Mouse (Mus musculus) hindbrain, postnatal 0 days (tissue): ENCODE data around the gene Fam185a. TPM values are rescaled to one million over a fixed set of nuclear protein-coding genes. Genes with fewer than 3 reads are reported as not detected.

Experiments used
- ATAC-seq: fragments of 200-750 bp; cut with Nextera tagmentation; 2 replicates; pipeline ENCODE4 v1.8.0; 2017; ENCODE audit warnings: mild to moderate bottlenecking, moderate TSS enrichment, moderate library complexity
- DNase-seq: peaks from one replicate; pipeline ENCODE4 v3.0.0-alpha.2; 2015; ENCODE audit warnings: low spot score
- H3K27ac ChIP-seq: fragments of 300-500 bp; sonication (generic); 2 replicates; pipeline ENCODE4 v1.5.1; 2014; ENCODE audit warnings: mild to moderate bottlenecking
- H3K27me3 ChIP-seq: fragments of 300-500 bp; sonication (generic); 2 replicates; pipeline ENCODE4 v1.6.1; 2014; ENCODE audit warnings: low read length, mixed read lengths; ENCODE audit not compliant: insufficient read depth
- H3K36me3 ChIP-seq: fragments of 300-500 bp; sonication (generic); 2 replicates; pipeline ENCODE4 v1.6.1; 2014; ENCODE audit warnings: low read length, mixed read lengths; ENCODE audit not compliant: insufficient read depth
- H3K4me1 ChIP-seq: fragments of 300-500 bp; sonication (generic); 2 replicates; pipeline ENCODE4 v1.6.1; 2014; ENCODE audit warnings: antibody characterized with exemption, low read length, mixed read lengths; ENCODE audit not compliant: insufficient read depth
- H3K4me2 ChIP-seq: fragments of 300-500 bp; sonication (generic); 2 replicates; pipeline ENCODE4 v1.6.1; 2014; ENCODE audit warnings: low read depth, mild to moderate bottlenecking, low read length, moderate library complexity, mixed read lengths
- H3K4me3 ChIP-seq: fragments of 300-500 bp; sonication (generic); 2 replicates; pipeline ENCODE4 v1.5.1; 2014; ENCODE audit warnings: low read length
- H3K9ac ChIP-seq: fragments of 300-500 bp; sonication (generic); replicated peaks from 2 replicates; pipeline ENCODE4 v1.6.1; 2014; ENCODE audit warnings: mild to moderate bottlenecking, low read length, moderate library complexity, mixed read lengths
- H3K9me3 ChIP-seq: fragments of 300-500 bp; sonication (generic); 2 replicates; pipeline ENCODE4 v1.6.1; 2016; ENCODE audit warnings: low read length, mixed read lengths
- CTCF ChIP-seq: IDR thresholded peaks from 2 replicates; pipeline ENCODE4 v1.5.1; 2016; ENCODE audit warnings: antibody characterized with exemption, control low read depth, low read depth
- WGBS: fragments of 180-500 bp; shearing (Covaris S2); extraction: QIAGEN DNeasy Blood & Tissue Kit; methylation state at CpG from one replicate; pipeline ENCODE4 v1.1.7; 2014; 5-methylcytosine and 5-hydroxymethylcytosine counted together
- polyA plus RNA-seq: library from polyadenylated mRNA; unstranded; fragments of >200 nt; fragmentation: Nextera tagmentation; extraction: Ambion mirVana; gene quantifications from 2 replicates; pipeline ENCODE4 v1.2.1, GENCODE M21; 2015
- total RNA-seq: library from RNA; depleted of rRNA; stranded (reverse); fragments of >200 nt; gene quantifications from 2 replicates; pipeline ENCODE4 v1.2.3, GENCODE M21; 2014

Fam185a gene
- total and polyA plus RNA-seq, 2 experiments from 2014 or later, result 8.9 to 13.2 TPM

GRCm38 (mm10) chr5:21492213-21492612, 67.5 kb downstream of the Fam185a start:
- H3K4me1 ChIP-seq, result peaks cover 2% of the 10 kb centered on the region; the same call in 1 of the 2 replicates
- H3K27ac ChIP-seq, result no peak overlapping the region
- no peak overlapping the region for H3K4me2 ChIP-seq
- no peak overlapping the region for H3K4me3 ChIP-seq
- DNase-seq, result no peak
- 79% methylated on average over 3 of the region's 3 CpGs for WGBS
- TF ChIP-seq CTCF, result no peak
- H3K9ac ChIP-seq, result no peak overlapping the region
- H3K27me3 ChIP-seq, result no peaks in the 10 kb centered on the region
- ATAC-seq, result no peak
- H3K36me3 ChIP-seq, result no peaks in the 10 kb centered on the region
- no peaks in the 10 kb centered on the region for H3K9me3 ChIP-seq

DNA sequence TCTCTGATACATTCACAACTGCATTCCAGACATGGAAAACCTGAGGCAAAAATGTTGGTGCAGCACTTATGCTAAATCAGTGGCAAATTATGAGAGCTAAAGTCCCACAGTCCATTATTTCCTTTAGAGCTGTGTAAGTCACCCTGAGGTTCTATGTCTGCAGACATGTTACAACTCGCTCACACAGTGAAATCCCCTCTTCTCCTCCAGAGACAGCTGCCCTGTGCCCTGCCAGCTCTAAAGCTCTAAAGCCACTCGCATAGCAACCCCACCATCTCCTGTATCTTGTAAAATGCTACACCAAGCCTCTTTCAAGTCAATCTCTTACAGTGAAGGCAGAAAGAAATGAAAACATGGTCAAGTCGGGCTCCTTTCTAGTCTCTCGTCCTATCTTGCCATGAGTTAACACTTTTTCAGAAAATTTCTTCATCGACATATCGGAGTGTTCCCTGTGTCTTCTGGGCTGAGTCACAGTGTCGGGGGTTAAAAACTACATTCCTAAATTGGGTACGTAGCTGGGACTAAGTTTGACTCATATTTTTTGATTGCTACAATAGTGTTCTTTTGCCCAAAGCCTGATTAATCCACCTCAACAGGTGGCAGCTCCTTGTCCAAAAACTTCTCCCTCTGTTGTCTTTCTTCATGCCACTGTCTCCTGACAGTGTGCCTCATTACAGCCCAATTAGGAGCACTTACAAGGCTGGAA, 68.7 kb downstream of the Fam185a start:
- H3K4me3 ChIP-seq, result no peak overlapping the region
- H3K27me3 ChIP-seq, result no peaks in the 10 kb centered on the region
- H3K4me1 ChIP-seq, result peaks cover 2% of the 10 kb centered on the region; the same call in 1 of the 2 replicates
- WGBS, result 83% methylated on average over 8 of the region's 8 CpGs
- ATAC-seq, result no peak
- DNase-seq, result no peak
- no peak overlapping the region for H3K4me2 ChIP-seq
- H3K27ac ChIP-seq, result no peak overlapping the region
- H3K9ac ChIP-seq, result no peak overlapping the region
- no peaks in the 10 kb centered on the region for H3K9me3 ChIP-seq
- H3K36me3 ChIP-seq, result no peaks in the 10 kb centered on the region
- TF ChIP-seq CTCF, result no peak

DNA sequence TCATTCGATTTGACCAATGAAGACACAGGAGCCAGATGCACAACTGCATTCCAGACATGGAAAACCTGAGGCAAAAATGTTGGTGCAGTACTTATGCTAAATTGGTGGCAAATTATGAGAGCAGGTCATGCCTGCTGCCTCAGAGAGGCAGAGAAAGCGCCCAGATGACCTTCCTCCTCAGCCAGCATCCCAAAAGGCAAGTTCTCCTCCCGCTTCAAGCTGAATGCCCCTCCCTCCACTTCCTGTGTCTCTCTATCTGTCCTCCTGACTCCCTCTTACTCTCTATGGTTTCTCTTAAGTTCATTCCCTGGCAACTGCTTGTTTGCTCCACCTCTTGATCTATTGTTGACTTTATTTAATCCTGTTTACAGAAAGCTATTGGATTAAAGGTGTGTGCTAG, 70.0 kb downstream of the Fam185a start:
- WGBS, result 78% methylated on average over 3 of the region's 3 CpGs
- no peak overlapping the region for H3K4me3 ChIP-seq
- no peak overlapping the region for H3K9ac ChIP-seq
- no peak for TF ChIP-seq CTCF
- no peak overlapping the region for H3K4me2 ChIP-seq
- H3K27me3 ChIP-seq, result no peaks in the 10 kb centered on the region
- H3K27ac ChIP-seq, result no peak overlapping the region
- no peaks in the 10 kb centered on the region for H3K36me3 ChIP-seq
- 0 out of 2 replicates have a peak, but pooled peaks cover 2% of the 10 kb centered on the region for H3K4me1 ChIP-seq
- no peaks in the 10 kb centered on the region for H3K9me3 ChIP-seq
- no peak for ATAC-seq
- DNase-seq, result no peak

DNA sequence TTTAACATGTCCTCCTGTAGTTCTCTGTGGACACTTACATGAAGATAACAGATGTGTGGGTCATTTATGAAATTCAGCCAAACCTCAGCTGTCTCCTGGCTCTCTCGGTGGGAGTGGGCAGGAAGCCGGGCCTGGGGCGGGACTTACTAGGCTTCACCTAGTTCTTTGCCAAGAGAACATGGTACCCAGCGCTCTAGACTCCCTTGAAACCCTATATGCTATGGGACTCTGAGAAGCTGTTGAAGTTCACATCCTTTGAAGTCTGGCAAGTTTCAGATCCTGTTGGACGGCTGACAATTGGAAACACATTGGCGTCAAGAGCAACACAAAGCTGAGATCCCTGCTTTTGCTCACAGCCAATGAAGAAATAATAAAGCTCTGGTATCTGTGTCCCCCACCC, 71.6 kb downstream of the Fam185a start:
- TF ChIP-seq CTCF, result no peak
- Histone ChIP-seq H3K27me3 (no peaks in the 10 kb centered on the region), H3K4me2 (no peak overlapping the region), H3K4me1 (0 out of 2 replicates have a peak, but pooled peaks cover 2% of the 10 kb centered on the region), H3K9me3 (no peaks in the 10 kb centered on the region), H3K36me3 (no peaks in the 10 kb centered on the region), H3K9ac (no peak overlapping the region), H3K27ac (no peak overlapping the region), H3K4me3 (no peak overlapping the region)
- 55% methylated on average over 6 of the region's 6 CpGs for WGBS
- no peak for ATAC-seq
- no peak for DNase-seq

- Histone ChIP-seq H3K9me3 (no peaks in the 10 kb centered on the region), H3K27me3 (no peaks in the 10 kb centered on the region), H3K27ac (no peak overlapping the region), H3K4me2 (no peak overlapping the region), H3K4me1 (no peaks in the 10 kb centered on the region), H3K4me3 (no peak overlapping the region), H3K9ac (no peak overlapping the region), H3K36me3 (no peaks in the 10 kb centered on the region)
- ATAC-seq (no peak), DNase-seq (no peak)
- 60% methylated on average over 3 of the region's 3 CpGs for WGBS
- TF ChIP-seq CTCF, result no peak
These were observed 72.1 kb downstream of the Fam185a start for GRCm38 (mm10) chr5:21496881-21497280.

DNA sequence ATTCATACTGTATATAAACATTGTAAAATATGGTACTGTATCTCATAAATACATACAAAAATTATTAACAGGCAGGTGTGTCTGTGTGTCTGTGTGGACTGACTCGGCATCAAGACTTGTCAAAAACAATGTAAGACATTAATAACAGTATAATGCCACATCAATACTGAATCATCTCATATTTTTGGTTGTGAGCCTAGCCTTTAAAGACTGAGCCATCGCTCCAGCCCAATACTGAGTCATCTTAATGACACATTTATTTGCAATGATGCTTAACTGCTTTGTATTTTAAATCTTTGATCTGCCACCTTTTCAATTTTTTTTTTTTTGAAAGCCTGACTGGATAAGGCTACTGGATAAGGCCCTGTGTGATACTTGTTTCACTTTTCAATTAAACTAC, 73.7 kb downstream of the Fam185a start:
- Histone ChIP-seq H3K4me3 (no peak overlapping the region), H3K9me3 (no peaks in the 10 kb centered on the region), H3K27me3 (no peaks in the 10 kb centered on the region), H3K27ac (no peak overlapping the region), H3K4me1 (no peaks in the 10 kb centered on the region), H3K36me3 (no peaks in the 10 kb centered on the region), H3K4me2 (no peak overlapping the region), H3K9ac (no peak overlapping the region)
- ATAC-seq (no peak), DNase-seq (no peak)
- TF ChIP-seq CTCF, result no peak
- WGBS, result 94% methylated on average over 2 of the region's 2 CpGs

- Histone ChIP-seq H3K36me3 (no peaks in the 10 kb centered on the region), H3K9me3 (no peaks in the 10 kb centered on the region), H3K4me1 (no peaks in the 10 kb centered on the region), H3K4me3 (no peak overlapping the region), H3K9ac (no peak overlapping the region), H3K4me2 (no peak overlapping the region), H3K27me3 (no peaks in the 10 kb centered on the region), H3K27ac (no peak overlapping the region)
- DNase-seq, result no peak
- TF ChIP-seq CTCF, result no peak
- no peak for ATAC-seq
- WGBS, result 81% methylated on average over 11 of the region's 11 CpGs
These were observed 74.2 kb downstream of the Fam185a start for GRCm38 (mm10) chr5:21498925-21499324.
